Mouse (Mus musculus) liver, embryonic 14.5 days (tissue): Measurements from ENCODE around the gene Olfr294. TPM values are rescaled to one million over a fixed set of nuclear protein-coding genes. Genes with fewer than 3 reads are reported as not detected.

Source experiments
- ATAC-seq: fragments of 200-750 bp; cut with Nextera tagmentation; 2 replicates; pipeline ENCODE4 v1.8.0; 2017; ENCODE audit warnings: moderate number of reproducible peaks, mild to moderate bottlenecking, moderate library complexity; ENCODE audit not compliant: insufficient read depth
- DNase-seq, 3 experiments: peaks; one replicate each; pipeline ENCODE4 v3.0.0-alpha.2; 2012 to 2013; ENCODE audit warnings: low read depth in 3 of 3, low spot score in 3 of 3
- H3K27ac ChIP-seq: fragments of 300-500 bp; sonication (generic); 2 replicates; pipeline ENCODE4 v1.5.1; 2014; ENCODE audit warnings: moderate library complexity, mild to moderate bottlenecking, control low read depth, inconsistent platforms
- H3K27me3 ChIP-seq: fragments of 300-500 bp; sonication (generic); 2 replicates; pipeline ENCODE4 v1.6.1; 2014; ENCODE audit warnings: mild to moderate bottlenecking, low read length, moderate library complexity; ENCODE audit not compliant: control insufficient read depth, insufficient read depth
- H3K36me3 ChIP-seq: fragments of 300-500 bp; sonication (generic); replicated peaks from 2 replicates; pipeline ENCODE4 v1.6.1; 2014; ENCODE audit warnings: low read depth; ENCODE audit not compliant: control insufficient read depth, insufficient read depth
- H3K4me1 ChIP-seq, 2 experiments: fragments of 200-500 bp in 1 of 2; fragments of 300-500 bp in 1 of 2; sonication (generic) in 1 of 2; replicated peaks; 2 replicates each; pipeline ENCODE4 v1.6.1; 2012 to 2014; ENCODE audit warnings: antibody characterized with exemption in 1 of 2, inconsistent platforms in 1 of 2, low read length in 1 of 2; ENCODE audit not compliant: control insufficient read depth in 2 of 2, insufficient read depth in 2 of 2
- H3K4me2 ChIP-seq: fragments of 300-500 bp; sonication (generic); 2 replicates; pipeline ENCODE4 v1.6.1; 2014; ENCODE audit warnings: low read depth, mild to moderate bottlenecking, control low read depth, moderate library complexity
- H3K4me3 ChIP-seq, 2 experiments: fragments of 200-500 bp in 1 of 2; fragments of 300-500 bp in 1 of 2; sonication (generic) in 1 of 2; 2 replicates each; pipeline ENCODE4 v1.5.1; 2012 to 2014; ENCODE audit warnings: low read depth in 2 of 2, low read length in 2 of 2, mild to moderate bottlenecking in 2 of 2, control low read depth in 1 of 2, inconsistent platforms in 1 of 2, moderate library complexity in 1 of 2; ENCODE audit not compliant: insufficient read depth in 1 of 2
- H3K9ac ChIP-seq: fragments of 300-500 bp; sonication (generic); replicated peaks from 2 replicates; pipeline ENCODE4 v1.6.1; 2014; ENCODE audit warnings: mild to moderate bottlenecking, control low read depth, moderate library complexity
- H3K9me3 ChIP-seq: fragments of 300-500 bp; sonication (generic); 2 replicates; pipeline ENCODE4 v1.6.1; 2016; ENCODE audit warnings: low read length, mixed read lengths; ENCODE audit not compliant: control insufficient read depth
- CTCF ChIP-seq: IDR thresholded peaks from 2 replicates; pipeline ENCODE4 v1.5.1; 2016; ENCODE audit warnings: antibody characterized with exemption, low read depth, control low read depth
- EP300 ChIP-seq: IDR thresholded peaks from 2 replicates; pipeline ENCODE4 v1.6.1; 2016; ENCODE audit warnings: antibody characterized with exemption, low read depth
- WGBS: fragments of 180-500 bp; shearing (Covaris S2); extraction: QIAGEN DNeasy Blood & Tissue Kit; methylation state at CpG from one replicate; pipeline ENCODE4 v1.1.7; 2014; ENCODE audit not compliant: insufficient replicate concordance; 5-methylcytosine and 5-hydroxymethylcytosine counted together
- polyA plus RNA-seq, 2 experiments: library from polyadenylated mRNA; depleted of rRNA in 1 of 2; stranded (reverse) in 1 of 2; unstranded in 1 of 2; fragments of >200 nt; fragmentation: Nextera tagmentation in 1 of 2; extraction: Ambion mirVana in 1 of 2; gene quantifications; 2 replicates each; pipeline versions ENCODE4 v1.2.1 to v1.2.3; 2012 to 2014

Olfr294 gene
- not detected in 2 replicates for polyA plus RNA-seq (2012; rRNA removed)
- polyA plus RNA-seq (2014; fragmentation: Nextera tagmentation; extraction: Ambion mirVana) = not detected in 2 replicates

DNA sequence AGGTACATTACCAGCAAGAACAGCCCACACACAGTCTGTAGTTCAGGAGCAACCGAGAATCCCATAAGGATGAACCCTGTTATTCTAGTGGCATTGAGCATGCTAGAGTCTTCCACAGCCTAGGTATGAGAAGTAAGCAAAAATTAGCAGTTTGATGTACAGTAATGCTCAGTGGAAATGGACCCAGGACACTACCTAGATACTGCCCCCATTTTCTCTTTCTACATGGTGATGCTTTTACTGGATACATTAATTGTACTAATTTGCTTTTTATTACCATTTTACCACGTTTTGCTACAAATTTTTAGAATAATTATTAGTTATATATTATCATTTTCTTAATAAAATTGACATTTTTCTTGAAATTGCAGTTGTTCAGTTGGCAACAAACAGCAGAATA, at the start of gene Olfr294:
Olfr294 (minus strand) TSS at position 101 of the 400 bp plus-strand sequence.
- H3K27ac ChIP-seq = no peak within 1 kb of the TSS
- H3K4me2 ChIP-seq = no peak within 1 kb of the TSS
- 26% methylated on average over 2 of the region's 2 CpGs for WGBS
- H3K27me3 ChIP-seq = no peaks in the 10 kb centered on the region
- H3K4me3 ChIP-seq = no peak within 1 kb of the TSS
- no peak within 1 kb of the TSS for H3K9ac ChIP-seq
- TF ChIP-seq EP300 = no peak
- TF ChIP-seq CTCF = no peak
- no peak for DNase-seq
- no peaks in the 10 kb centered on the region for H3K9me3 ChIP-seq
- no peaks in the 10 kb centered on the region for H3K36me3 ChIP-seq
- no peak for ATAC-seq
- no peaks in the 10 kb centered on the region for H3K4me1 ChIP-seq

DNA sequence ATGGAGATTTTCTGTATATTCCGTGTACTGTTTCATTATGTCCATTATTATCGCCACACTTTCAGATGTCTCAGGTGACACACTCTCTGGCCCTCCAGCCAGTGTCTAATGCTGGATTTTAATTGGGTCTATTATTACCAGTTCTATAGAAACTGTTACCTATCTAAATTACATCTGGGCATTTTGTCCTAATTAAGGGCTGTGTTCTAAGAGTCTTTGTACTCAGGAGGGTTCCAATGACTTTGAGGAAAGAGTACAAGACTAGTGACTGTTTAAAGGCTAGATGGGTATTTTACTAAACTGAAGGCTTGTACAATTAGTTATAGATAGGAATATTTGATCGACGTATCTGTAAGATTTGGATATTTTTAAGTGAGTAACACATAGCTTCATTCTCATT, 32.3 kb upstream of the Olfr294 start, which contains the start of gene Olfr293:
Olfr293 (plus strand) TSS at position 301 of the 400 bp plus-strand sequence.
- 72% methylated on average over 4 of the region's 4 CpGs for WGBS
- Histone ChIP-seq H3K4me3 (no peak within 1 kb of the TSS), H3K27me3 (no peaks in the 10 kb centered on the region), H3K9me3 (no peaks in the 10 kb centered on the region), H3K36me3 (no peaks in the 10 kb centered on the region), H3K4me2 (no peak within 1 kb of the TSS), H3K9ac (no peak within 1 kb of the TSS), H3K27ac (no peak within 1 kb of the TSS), H3K4me1 (no peaks in the 10 kb centered on the region)
- ATAC-seq = no peak
- no peak for DNase-seq
- TF ChIP-seq CTCF (no peak), EP300 (no peak)

DNA sequence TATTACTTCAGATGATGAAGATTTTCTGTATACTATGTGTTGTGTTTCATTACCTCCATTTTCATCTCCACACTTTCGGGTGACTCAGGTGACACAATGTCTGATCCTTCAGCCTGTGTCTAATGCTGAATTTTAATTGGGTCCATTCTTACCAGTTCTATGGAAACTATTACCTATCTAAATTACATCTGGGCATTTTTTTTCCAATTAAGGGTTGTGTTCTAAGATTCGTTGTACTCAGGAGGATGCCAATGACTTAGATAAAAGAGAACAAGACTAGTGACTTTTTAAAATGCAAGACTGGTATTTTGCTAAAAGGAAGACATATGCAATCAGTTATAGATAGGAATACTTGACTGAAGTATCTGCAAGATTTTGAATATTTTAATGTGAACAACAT, 32.9 kb downstream of the Olfr294 start, which contains the start of gene Olfr295:
Olfr295 (plus strand) TSS at position 301 of the 400 bp plus-strand sequence.
- no peak within 1 kb of the TSS for H3K9ac ChIP-seq
- H3K4me3 ChIP-seq = no peak within 1 kb of the TSS
- WGBS = 62% methylated on average over 2 of the region's 2 CpGs
- DNase-seq = no peak
- no peaks in the 10 kb centered on the region for H3K27me3 ChIP-seq
- no peaks in the 10 kb centered on the region for H3K36me3 ChIP-seq
- no peak for ATAC-seq
- TF ChIP-seq CTCF (no peak), EP300 (no peak)
- no peaks in the 10 kb centered on the region for H3K9me3 ChIP-seq
- H3K4me1 ChIP-seq = no peaks in the 10 kb centered on the region
- H3K27ac ChIP-seq = no peak within 1 kb of the TSS
- no peak within 1 kb of the TSS for H3K4me2 ChIP-seq

Other genes with a start within 250 kb of the Olfr294 start
- gene Olfr305, start 249.7 kb downstream of the Olfr294 start, polyA plus RNA-seq (2012; rRNA removed) = not detected in 2 replicates
- gene Olfr305, start 249.7 kb downstream of the Olfr294 start, polyA plus RNA-seq (2014; fragmentation: Nextera tagmentation; extraction: Ambion mirVana) = not detected in 2 replicates
- gene Olfr304, start 230.0 kb downstream of the Olfr294 start, polyA plus RNA-seq (2012; rRNA removed) = not detected in 2 replicates
- gene Olfr304, start 230.0 kb downstream of the Olfr294 start, polyA plus RNA-seq (2014; fragmentation: Nextera tagmentation; extraction: Ambion mirVana) = not detected in 2 replicates
- not detected in 2 replicates for gene Olfr303, start 218.9 kb downstream of the Olfr294 start, polyA plus RNA-seq (2012; rRNA removed)
- gene Olfr303, start 218.9 kb downstream of the Olfr294 start, polyA plus RNA-seq (2014; fragmentation: Nextera tagmentation; extraction: Ambion mirVana) = not detected in 2 replicates
- not detected in 2 replicates for gene Olfr301, start 212.8 kb downstream of the Olfr294 start, polyA plus RNA-seq (2012; rRNA removed)
- not detected in 2 replicates for gene Olfr301, start 212.8 kb downstream of the Olfr294 start, polyA plus RNA-seq (2014; fragmentation: Nextera tagmentation; extraction: Ambion mirVana)
- gene Olfr299, start 156.7 kb downstream of the Olfr294 start, polyA plus RNA-seq (2012; rRNA removed) = not detected in 2 replicates
- not detected in 2 replicates for gene Olfr299, start 156.7 kb downstream of the Olfr294 start, polyA plus RNA-seq (2014; fragmentation: Nextera tagmentation; extraction: Ambion mirVana)
- not detected in 2 replicates for gene Olfr298, start 124.2 kb downstream of the Olfr294 start, polyA plus RNA-seq (2012; rRNA removed)
- gene Olfr298, start 124.2 kb downstream of the Olfr294 start, polyA plus RNA-seq (2014; fragmentation: Nextera tagmentation; extraction: Ambion mirVana) = not detected in 2 replicates
- not detected in 2 replicates for gene Olfr297, start 96.7 kb downstream of the Olfr294 start, polyA plus RNA-seq (2012; rRNA removed)
- not detected in 2 replicates for gene Olfr297, start 96.7 kb downstream of the Olfr294 start, polyA plus RNA-seq (2014; fragmentation: Nextera tagmentation; extraction: Ambion mirVana)
- gene Olfr295, start 32.8 kb downstream of the Olfr294 start, polyA plus RNA-seq (2012; rRNA removed) = not detected in 2 replicates
- not detected in 2 replicates for gene Olfr295, start 32.8 kb downstream of the Olfr294 start, polyA plus RNA-seq (2014; fragmentation: Nextera tagmentation; extraction: Ambion mirVana)
- gene Olfr293, start 32.4 kb upstream of the Olfr294 start, polyA plus RNA-seq (2012; rRNA removed) = not detected in 2 replicates
- not detected in 2 replicates for gene Olfr293, start 32.4 kb upstream of the Olfr294 start, polyA plus RNA-seq (2014; fragmentation: Nextera tagmentation; extraction: Ambion mirVana)
- gene Olfr292, start 71.7 kb upstream of the Olfr294 start, polyA plus RNA-seq (2012; rRNA removed) = not detected in 2 replicates
- not detected in 2 replicates for gene Olfr292, start 71.7 kb upstream of the Olfr294 start, polyA plus RNA-seq (2014; fragmentation: Nextera tagmentation; extraction: Ambion mirVana)
- not detected in 2 replicates for gene Folh1, start 159.3 kb upstream of the Olfr294 start, polyA plus RNA-seq (2012; rRNA removed)
- not detected in 2 replicates for gene Folh1, start 159.3 kb upstream of the Olfr294 start, polyA plus RNA-seq (2014; fragmentation: Nextera tagmentation; extraction: Ambion mirVana)
- not detected in 2 replicates for gene Vmn2r77, start 178.4 kb upstream of the Olfr294 start, polyA plus RNA-seq (2012; rRNA removed)
- gene Vmn2r77, start 178.4 kb upstream of the Olfr294 start, polyA plus RNA-seq (2014; fragmentation: Nextera tagmentation; extraction: Ambion mirVana) = not detected in 2 replicates